Mouse (Mus musculus): ENCODE results near the gene Prodh2. TPM values are rescaled to one million over a fixed set of nuclear protein-coding genes. Genes with fewer than 3 reads are reported as not detected.

The Prodh2 gene
- polyA plus RNA-seq, 1 experiment from 2014 or later = not detected

- Histone ChIP-seq H3K27me3 (no peaks in the 10 kb centered on the region), H3K4me1 (replicated peaks) (peaks cover 13% of the 10 kb centered on the region), H3K4me3 (replicated peaks) (no peak overlapping the region), H3K9ac (replicated peaks) (no peak overlapping the region), H3K36me3 (peaks cover 46% of the 10 kb centered on the region), H3K4me2 (no peak overlapping the region), H3K9me3 (no peaks in the 10 kb centered on the region), H3K27ac (no peak overlapping the region)
- no peak for ATAC-seq (ENCODE audit: insufficient number of reproducible peaks, insufficient read depth, low FRiP score, low TSS enrichment, low read depth)
- 96% methylated on average over 2 of the region's 2 CpGs for WGBS
Measured at GRCm38 (mm10) chr7:30549880-30550279, 56.5 kb downstream of the Prodh2 start.

- H3K27me3 ChIP-seq = no peaks in the 10 kb centered on the region
- no peak for ATAC-seq (ENCODE audit: insufficient number of reproducible peaks, insufficient read depth, low FRiP score, low TSS enrichment, low read depth)
- no peaks in the 10 kb centered on the region for H3K9me3 ChIP-seq
- H3K4me3 ChIP-seq (replicated peaks) = no peak overlapping the region
- 0 out of 2 replicates have a peak overlapping the region, but pooled peaks have one; percentile 4 for H3K27ac ChIP-seq
- H3K4me1 ChIP-seq (replicated peaks) = peaks cover 13% of the 10 kb centered on the region
- H3K4me2 ChIP-seq = no peak overlapping the region
- peaks cover 48% of the 10 kb centered on the region for H3K36me3 ChIP-seq
- H3K9ac ChIP-seq (replicated peaks) = no peak overlapping the region
- WGBS = 89% methylated on average over 1 of the region's 1 CpGs
Measured at GRCm38 (mm10) chr7:30550603-30551002, 57.2 kb downstream of the Prodh2 start.

- Histone ChIP-seq H3K27ac (peak overlapping the region; percentile 96), H3K4me2 (peak overlapping the region; percentile 89), H3K9me3 (no peaks in the 10 kb centered on the region), H3K9ac (replicated peaks) (peak overlapping the region; percentile 57), H3K4me1 (replicated peaks) (peaks cover 13% of the 10 kb centered on the region), H3K4me3 (replicated peaks) (peak overlapping the region; percentile 52), H3K36me3 (peaks cover 49% of the 10 kb centered on the region), H3K27me3 (no peaks in the 10 kb centered on the region)
- ATAC-seq (ENCODE audit: insufficient number of reproducible peaks, insufficient read depth, low FRiP score, low TSS enrichment, low read depth) = peak; percentile 39
- WGBS = 3% methylated on average over 10 of the region's 10 CpGs
Measured at GRCm38 (mm10) chr7:30551445-30552101, 58.2 kb downstream of the Prodh2 start.

GRCm38 (mm10) chr7:30552102-30553020 is 58.9 kb downstream of the Prodh2 start, which contains the start of the genes Hspb6 and Proser3:
Gene Hspb6 (plus strand): TSS chr7:30552178.
Gene Proser3 (minus strand): TSS chr7:30552299.
- Histone ChIP-seq H3K27me3 (no peaks in the 10 kb centered on the region), H3K9me3 (no peaks in the 10 kb centered on the region), H3K4me2 (peak within 1 kb of the TSS; percentile 89), H3K36me3 (peaks cover 52% of the 10 kb centered on the region), H3K27ac (peak within 1 kb of the TSS; percentile 96), H3K4me3 (replicated peaks) (peak within 1 kb of the TSS; percentile 52), H3K4me1 (replicated peaks) (peaks cover 13% of the 10 kb centered on the region), H3K9ac (replicated peaks) (peak within 1 kb of the TSS; percentile 75)
- peak; percentile 94 for ATAC-seq (ENCODE audit: insufficient number of reproducible peaks, insufficient read depth, low FRiP score, low TSS enrichment, low read depth)
- WGBS = 1% methylated on average over 44 of the region's 44 CpGs

- Histone ChIP-seq H3K36me3 (peaks cover 51% of the 10 kb centered on the region), H3K9ac (replicated peaks) (peak overlapping the region; percentile 75), H3K4me1 (replicated peaks) (peaks cover 16% of the 10 kb centered on the region), H3K4me2 (peak overlapping the region; percentile 89), H3K4me3 (replicated peaks) (peak overlapping the region; percentile 52), H3K27me3 (no peaks in the 10 kb centered on the region), H3K27ac (peak overlapping the region; percentile 96), H3K9me3 (no peaks in the 10 kb centered on the region)
- 4% methylated on average over 23 of the region's 23 CpGs for WGBS
- no peak for ATAC-seq (ENCODE audit: insufficient number of reproducible peaks, insufficient read depth, low FRiP score, low TSS enrichment, low read depth)
Measured at GRCm38 (mm10) chr7:30553021-30553589, 59.7 kb downstream of the Prodh2 start.

GRCm38 (mm10) chr7:30553810-30554584 is 60.6 kb downstream of the Prodh2 start:
- Histone ChIP-seq H3K4me2 (peak overlapping the region; percentile 89), H3K9me3 (no peaks in the 10 kb centered on the region), H3K4me3 (replicated peaks) (peak overlapping the region; percentile 52), H3K4me1 (replicated peaks) (peaks cover 25% of the 10 kb centered on the region), H3K36me3 (peaks cover 44% of the 10 kb centered on the region), H3K9ac (replicated peaks) (peak overlapping the region; percentile 75), H3K27me3 (no peaks in the 10 kb centered on the region), H3K27ac (no peak overlapping the region)
- 88% methylated on average over 22 of the region's 22 CpGs for WGBS
- ATAC-seq (ENCODE audit: insufficient number of reproducible peaks, insufficient read depth, low FRiP score, low TSS enrichment, low read depth) = no peak

GRCm38 (mm10) chr7:30556894-30557536 is 63.6 kb downstream of the Prodh2 start:
- no peak overlapping the region for H3K9ac ChIP-seq (replicated peaks)
- no peak overlapping the region for H3K27ac ChIP-seq
- H3K9me3 ChIP-seq = no peaks in the 10 kb centered on the region
- H3K4me3 ChIP-seq (replicated peaks) = 0 out of 2 replicates have a peak overlapping the region, but pooled peaks have one; percentile 3
- 94% methylated on average over 18 of the region's 18 CpGs for WGBS
- no peak overlapping the region for H3K4me2 ChIP-seq
- H3K4me1 ChIP-seq (replicated peaks) = peaks cover 31% of the 10 kb centered on the region
- H3K36me3 ChIP-seq = peaks cover 39% of the 10 kb centered on the region
- no peaks in the 10 kb centered on the region for H3K27me3 ChIP-seq
- ATAC-seq (ENCODE audit: insufficient number of reproducible peaks, insufficient read depth, low FRiP score, low TSS enrichment, low read depth) = no peak

- Histone ChIP-seq H3K9ac (replicated peaks) (peak overlapping the region; percentile 67; the same call in 1 of the 2 replicates), H3K4me2 (peak overlapping the region; percentile 93)
Measured at GRCm38 (mm10) chr7:30557901-30558514, 64.6 kb downstream of the Prodh2 start.

GRCm38 (mm10) chr7:30558656-30559442 is 65.4 kb downstream of the Prodh2 start:
- Histone ChIP-seq H3K4me1 (replicated peaks) (peaks cover 24% of the 10 kb centered on the region), H3K27ac (peak overlapping the region; percentile 14; the same call in 1 of the 2 replicates), H3K27me3 (no peaks in the 10 kb centered on the region), H3K36me3 (peaks cover 39% of the 10 kb centered on the region), H3K4me3 (replicated peaks) (peak overlapping the region; percentile 64), H3K9ac (replicated peaks) (peak overlapping the region; percentile 67), H3K4me2 (peak overlapping the region; percentile 93), H3K9me3 (no peaks in the 10 kb centered on the region)
- no peak for ATAC-seq (ENCODE audit: insufficient number of reproducible peaks, insufficient read depth, low FRiP score, low TSS enrichment, low read depth)
- 16% methylated on average over 12 of the region's 12 CpGs for WGBS

More at GRCm38 (mm10) chr7:30557901-30558514, 64.6 kb downstream of the Prodh2 start:
- Histone ChIP-seq H3K4me1 (replicated peaks) (peaks cover 31% of the 10 kb centered on the region), H3K4me3 (replicated peaks) (peak overlapping the region; percentile 64), H3K9me3 (no peaks in the 10 kb centered on the region), H3K27ac (no peak overlapping the region), H3K36me3 (peaks cover 39% of the 10 kb centered on the region), H3K27me3 (no peaks in the 10 kb centered on the region)
- 93% methylated on average over 13 of the region's 13 CpGs for WGBS
- ATAC-seq (ENCODE audit: insufficient number of reproducible peaks, insufficient read depth, low FRiP score, low TSS enrichment, low read depth) = no peak
